Mouse (Mus musculus): Measurements from ENCODE around the gene Slc16a2. TPM values are rescaled to one million over a fixed set of nuclear protein-coding genes. Genes with fewer than 3 reads are reported as not detected.

Slc16a2 gene
- polyA plus RNA-seq, 1 experiment from 2014 or later, result 11.9 TPM

- Histone ChIP-seq H3K9ac (ENCODE audit: low read depth, low read length) (no peak overlapping the region), H3K4me3 (ENCODE audit: low read depth, low read length) (peak overlapping the region; percentile 4; the same call in 1 of the 2 replicates), H3K4me2 (ENCODE audit: low read depth, low read length) (peak overlapping the region; percentile 41; the same call in 1 of the 2 replicates), H3K27ac (ENCODE audit: low read length) (no peak overlapping the region), H3K27me3 (ENCODE audit: control insufficient read depth, insufficient read depth, low read depth, low read length) (peaks cover 25% of the 10 kb centered on the region), H3K9me3 (replicated peaks; ENCODE audit: control insufficient read depth, low read length) (no peaks in the 10 kb centered on the region), H3K36me3 (ENCODE audit: control insufficient read depth, insufficient read depth) (no peaks in the 10 kb centered on the region), H3K4me1 (ENCODE audit: control insufficient read depth, low read depth, low read length) (no peaks in the 10 kb centered on the region)
- WGBS (ENCODE audit: insufficient replicate concordance), result 60% methylated on average over 6 of the region's 6 CpGs
- no peak for ATAC-seq (ENCODE audit: low read depth)
These were observed 2.5 kb downstream of the Slc16a2 start for GRCm38 (mm10) chrX:103819253-103819652.

- Histone ChIP-seq H3K9me3 (replicated peaks; ENCODE audit: control insufficient read depth, low read length) (no peaks in the 10 kb centered on the region), H3K27ac (ENCODE audit: low read length) (no peak overlapping the region), H3K4me1 (ENCODE audit: control insufficient read depth, low read depth, low read length) (no peaks in the 10 kb centered on the region), H3K36me3 (ENCODE audit: control insufficient read depth, insufficient read depth) (no peaks in the 10 kb centered on the region), H3K4me2 (ENCODE audit: low read depth, low read length) (no peak overlapping the region), H3K9ac (ENCODE audit: low read depth, low read length) (no peak overlapping the region), H3K4me3 (ENCODE audit: low read depth, low read length) (no peak overlapping the region), H3K27me3 (ENCODE audit: control insufficient read depth, insufficient read depth, low read depth, low read length) (no peaks in the 10 kb centered on the region; the same call in 1 of the 2 replicates)
- WGBS (ENCODE audit: insufficient replicate concordance), result 39% methylated on average over 1 of the region's 1 CpGs
- ATAC-seq (ENCODE audit: low read depth), result no peak
These were observed 9.1 kb downstream of the Slc16a2 start for GRCm38 (mm10) chrX:103812690-103813089.

GRCm38 (mm10) chrX:103810483-103810882 is 11.3 kb downstream of the Slc16a2 start:
- no peak overlapping the region for H3K4me3 ChIP-seq (ENCODE audit: low read depth, low read length)
- no peak overlapping the region for H3K9ac ChIP-seq (ENCODE audit: low read depth, low read length)
- H3K9me3 ChIP-seq (replicated peaks; ENCODE audit: control insufficient read depth, low read length), result no peaks in the 10 kb centered on the region
- no peak for ATAC-seq (ENCODE audit: low read depth)
- H3K4me1 ChIP-seq (ENCODE audit: control insufficient read depth, low read depth, low read length), result no peaks in the 10 kb centered on the region
- no peak overlapping the region for H3K27ac ChIP-seq (ENCODE audit: low read length)
- H3K4me2 ChIP-seq (ENCODE audit: low read depth, low read length), result no peak overlapping the region
- WGBS (ENCODE audit: insufficient replicate concordance), result 55% methylated on average over 1 of the region's 1 CpGs
- H3K36me3 ChIP-seq (ENCODE audit: control insufficient read depth, insufficient read depth), result no peaks in the 10 kb centered on the region
- peaks cover 6% of the 10 kb centered on the region for H3K27me3 ChIP-seq (ENCODE audit: control insufficient read depth, insufficient read depth, low read depth, low read length)

GRCm38 (mm10) chrX:103806373-103806772 is 15.4 kb downstream of the Slc16a2 start:
- H3K36me3 ChIP-seq (ENCODE audit: control insufficient read depth, insufficient read depth), result no peaks in the 10 kb centered on the region
- WGBS (ENCODE audit: insufficient replicate concordance), result 52% methylated on average over 4 of the region's 4 CpGs
- no peak overlapping the region for H3K4me3 ChIP-seq (ENCODE audit: low read depth, low read length)
- H3K27ac ChIP-seq (ENCODE audit: low read length), result no peak overlapping the region
- H3K4me1 ChIP-seq (ENCODE audit: control insufficient read depth, low read depth, low read length), result no peaks in the 10 kb centered on the region
- H3K27me3 ChIP-seq (ENCODE audit: control insufficient read depth, insufficient read depth, low read depth, low read length), result peaks cover 12% of the 10 kb centered on the region
- no peak overlapping the region for H3K9ac ChIP-seq (ENCODE audit: low read depth, low read length)
- no peak for ATAC-seq (ENCODE audit: low read depth)
- no peaks in the 10 kb centered on the region for H3K9me3 ChIP-seq (replicated peaks; ENCODE audit: control insufficient read depth, low read length)
- no peak overlapping the region for H3K4me2 ChIP-seq (ENCODE audit: low read depth, low read length)

- H3K27ac ChIP-seq (ENCODE audit: low read length), result no peak overlapping the region
- H3K4me1 ChIP-seq (ENCODE audit: control insufficient read depth, low read depth, low read length), result no peaks in the 10 kb centered on the region
- H3K27me3 ChIP-seq (ENCODE audit: control insufficient read depth, insufficient read depth, low read depth, low read length), result no peaks in the 10 kb centered on the region; the same call in 1 of the 2 replicates
- no peak overlapping the region for H3K4me2 ChIP-seq (ENCODE audit: low read depth, low read length)
- ATAC-seq (ENCODE audit: low read depth), result no peak
- H3K36me3 ChIP-seq (ENCODE audit: control insufficient read depth, insufficient read depth), result no peaks in the 10 kb centered on the region
- WGBS (ENCODE audit: insufficient replicate concordance), result 48% methylated on average over 1 of the region's 1 CpGs
- H3K9ac ChIP-seq (ENCODE audit: low read depth, low read length), result no peak overlapping the region
- no peaks in the 10 kb centered on the region for H3K9me3 ChIP-seq (replicated peaks; ENCODE audit: control insufficient read depth, low read length)
- H3K4me3 ChIP-seq (ENCODE audit: low read depth, low read length), result no peak overlapping the region
These were observed 24.8 kb downstream of the Slc16a2 start for GRCm38 (mm10) chrX:103796961-103797360.

GRCm38 (mm10) chrX:103795506-103795905 is 26.3 kb downstream of the Slc16a2 start:
- Histone ChIP-seq H3K27me3 (ENCODE audit: control insufficient read depth, insufficient read depth, low read depth, low read length) (no peaks in the 10 kb centered on the region; the same call in 1 of the 2 replicates), H3K4me2 (ENCODE audit: low read depth, low read length) (no peak overlapping the region), H3K4me1 (ENCODE audit: control insufficient read depth, low read depth, low read length) (no peaks in the 10 kb centered on the region), H3K9me3 (replicated peaks; ENCODE audit: control insufficient read depth, low read length) (no peaks in the 10 kb centered on the region), H3K4me3 (ENCODE audit: low read depth, low read length) (no peak overlapping the region), H3K36me3 (ENCODE audit: control insufficient read depth, insufficient read depth) (no peaks in the 10 kb centered on the region), H3K27ac (ENCODE audit: low read length) (no peak overlapping the region), H3K9ac (ENCODE audit: low read depth, low read length) (no peak overlapping the region)
- no peak for ATAC-seq (ENCODE audit: low read depth)
- WGBS (ENCODE audit: insufficient replicate concordance), result 64% methylated on average over 5 of the region's 5 CpGs

- Histone ChIP-seq H3K4me1 (ENCODE audit: control insufficient read depth, low read depth, low read length) (no peaks in the 10 kb centered on the region), H3K9ac (ENCODE audit: low read depth, low read length) (no peak overlapping the region), H3K36me3 (ENCODE audit: control insufficient read depth, insufficient read depth) (no peaks in the 10 kb centered on the region), H3K9me3 (replicated peaks; ENCODE audit: control insufficient read depth, low read length) (no peaks in the 10 kb centered on the region), H3K27ac (ENCODE audit: low read length) (no peak overlapping the region), H3K27me3 (ENCODE audit: control insufficient read depth, insufficient read depth, low read depth, low read length) (no peaks in the 10 kb centered on the region; the same call in 1 of the 2 replicates), H3K4me2 (ENCODE audit: low read depth, low read length) (no peak overlapping the region), H3K4me3 (ENCODE audit: low read depth, low read length) (no peak overlapping the region)
- no peak for ATAC-seq (ENCODE audit: low read depth)
- WGBS (ENCODE audit: insufficient replicate concordance), result 65% methylated on average over 2 of the region's 2 CpGs
These were observed 30.5 kb downstream of the Slc16a2 start for GRCm38 (mm10) chrX:103791329-103791728.

GRCm38 (mm10) chrX:103785681-103786080 is 36.1 kb downstream of the Slc16a2 start:
- Histone ChIP-seq H3K9me3 (replicated peaks; ENCODE audit: control insufficient read depth, low read length) (no peaks in the 10 kb centered on the region), H3K36me3 (ENCODE audit: control insufficient read depth, insufficient read depth) (no peaks in the 10 kb centered on the region), H3K4me2 (ENCODE audit: low read depth, low read length) (no peak overlapping the region), H3K4me3 (ENCODE audit: low read depth, low read length) (no peak overlapping the region), H3K27me3 (ENCODE audit: control insufficient read depth, insufficient read depth, low read depth, low read length) (no peaks in the 10 kb centered on the region; the same call in 1 of the 2 replicates), H3K9ac (ENCODE audit: low read depth, low read length) (no peak overlapping the region), H3K27ac (ENCODE audit: low read length) (no peak overlapping the region), H3K4me1 (ENCODE audit: control insufficient read depth, low read depth, low read length) (no peaks in the 10 kb centered on the region)
- 47% methylated on average over 2 of the region's 2 CpGs for WGBS (ENCODE audit: insufficient replicate concordance)
- ATAC-seq (ENCODE audit: low read depth), result no peak

- Histone ChIP-seq H3K9me3 (replicated peaks; ENCODE audit: control insufficient read depth, low read length) (no peaks in the 10 kb centered on the region), H3K4me3 (ENCODE audit: low read depth, low read length) (no peak overlapping the region), H3K4me1 (ENCODE audit: control insufficient read depth, low read depth, low read length) (no peaks in the 10 kb centered on the region), H3K4me2 (ENCODE audit: low read depth, low read length) (no peak overlapping the region), H3K27me3 (ENCODE audit: control insufficient read depth, insufficient read depth, low read depth, low read length) (peaks cover 4% of the 10 kb centered on the region), H3K9ac (ENCODE audit: low read depth, low read length) (no peak overlapping the region), H3K27ac (ENCODE audit: low read length) (no peak overlapping the region), H3K36me3 (ENCODE audit: control insufficient read depth, insufficient read depth) (no peaks in the 10 kb centered on the region)
- ATAC-seq (ENCODE audit: low read depth), result no peak
These were observed 45.4 kb downstream of the Slc16a2 start for GRCm38 (mm10) chrX:103776412-103776811.
